Mouse (Mus musculus): ENCODE results near the gene Jmy. TPM values are rescaled to one million over a fixed set of nuclear protein-coding genes. Genes with fewer than 3 reads are reported as not detected.

Jmy gene
- polyA plus RNA-seq, 1 experiment from 2014 or later, result 8.7 TPM

GRCm38 (mm10) chr13:93484276-93484675 lies 15.3 kb downstream of the Jmy start:
- 98% methylated on average over 3 of the region's 3 CpGs for WGBS
- Histone ChIP-seq H3K36me3 (ENCODE audit: control insufficient read depth, insufficient read depth, low read length) (no peaks in the 10 kb centered on the region), H3K27ac (replicated peaks; ENCODE audit: low read depth, low read length) (no peak overlapping the region), H3K4me2 (ENCODE audit: low read length) (no peak overlapping the region), H3K27me3 (ENCODE audit: control insufficient read depth, insufficient read depth, low read length) (no peaks in the 10 kb centered on the region), H3K4me1 (ENCODE audit: control insufficient read depth, insufficient read depth, low read length) (no peaks in the 10 kb centered on the region), H3K9me3 (ENCODE audit: control insufficient read depth, low read length) (no peaks in the 10 kb centered on the region), H3K9ac (replicated peaks; ENCODE audit: low read length) (no peak overlapping the region), H3K4me3 (replicated peaks; ENCODE audit: low read depth, low read length) (no peak overlapping the region)
- no peak for DNase-seq
- no peak for ATAC-seq (ENCODE audit: low FRiP score, low TSS enrichment)

DNA sequence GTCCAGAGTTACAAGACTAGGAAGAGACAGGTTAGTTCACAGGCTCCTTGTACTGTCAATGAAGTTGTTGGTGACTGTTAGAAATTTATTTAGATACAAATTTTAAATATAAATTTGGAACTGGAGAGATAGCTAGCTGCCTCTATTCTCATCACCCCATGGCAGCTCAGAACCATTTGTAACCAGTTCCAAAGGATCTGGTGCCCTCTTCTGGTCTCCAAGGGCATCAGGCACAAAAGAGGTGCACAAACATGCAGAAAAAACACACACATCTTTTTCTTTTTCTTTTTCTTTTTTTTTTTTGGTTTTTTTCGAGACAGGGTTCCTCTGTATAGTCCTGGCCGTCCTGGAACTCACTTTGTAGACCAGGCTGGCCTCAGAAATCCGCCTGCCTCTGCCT lies 18.5 kb downstream of the Jmy start:
- WGBS, result 94% methylated on average over 3 of the region's 3 CpGs
- Histone ChIP-seq H3K9ac (replicated peaks; ENCODE audit: low read length) (no peak overlapping the region), H3K9me3 (ENCODE audit: control insufficient read depth, low read length) (no peaks in the 10 kb centered on the region), H3K4me2 (ENCODE audit: low read length) (no peak overlapping the region), H3K4me3 (replicated peaks; ENCODE audit: low read depth, low read length) (no peak overlapping the region), H3K4me1 (ENCODE audit: control insufficient read depth, insufficient read depth, low read length) (no peaks in the 10 kb centered on the region), H3K27ac (replicated peaks; ENCODE audit: low read depth, low read length) (no peak overlapping the region), H3K27me3 (ENCODE audit: control insufficient read depth, insufficient read depth, low read length) (no peaks in the 10 kb centered on the region), H3K36me3 (ENCODE audit: control insufficient read depth, insufficient read depth, low read length) (no peaks in the 10 kb centered on the region)
- DNase-seq (no peak), ATAC-seq (ENCODE audit: low FRiP score, low TSS enrichment) (no peak)

DNA sequence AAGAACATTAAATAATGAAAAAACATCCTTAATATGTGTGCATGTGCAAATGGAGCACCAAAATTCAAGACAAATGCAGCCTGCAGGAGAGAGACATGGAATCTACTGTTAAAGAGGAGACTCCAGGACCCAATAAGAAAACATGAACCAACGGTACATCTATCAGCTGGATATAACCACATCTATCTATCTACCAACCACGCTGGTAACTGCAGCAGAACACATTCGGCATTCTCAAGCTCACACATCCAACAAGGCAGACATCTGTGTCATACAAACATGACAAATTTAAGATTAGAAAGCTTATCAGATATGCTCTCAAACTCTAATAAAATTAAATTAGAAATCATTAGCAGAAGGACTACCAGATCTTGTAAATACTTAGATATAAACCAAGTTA lies 21.3 kb downstream of the Jmy start:
- H3K27me3 ChIP-seq (ENCODE audit: control insufficient read depth, insufficient read depth, low read length), result no peaks in the 10 kb centered on the region
- H3K4me2 ChIP-seq (ENCODE audit: low read length), result no peak overlapping the region
- H3K4me3 ChIP-seq (replicated peaks; ENCODE audit: low read depth, low read length), result no peak overlapping the region
- no peaks in the 10 kb centered on the region for H3K4me1 ChIP-seq (ENCODE audit: control insufficient read depth, insufficient read depth, low read length)
- no peaks in the 10 kb centered on the region for H3K36me3 ChIP-seq (ENCODE audit: control insufficient read depth, insufficient read depth, low read length)
- WGBS, result 97% methylated on average over 3 of the region's 3 CpGs
- DNase-seq (no peak), ATAC-seq (ENCODE audit: low FRiP score, low TSS enrichment) (no peak)
- H3K27ac ChIP-seq (replicated peaks; ENCODE audit: low read depth, low read length), result no peak overlapping the region
- no peak overlapping the region for H3K9ac ChIP-seq (replicated peaks; ENCODE audit: low read length)
- peaks cover 3% of the 10 kb centered on the region; the same call in 1 of the 2 replicates for H3K9me3 ChIP-seq (ENCODE audit: control insufficient read depth, low read length)

DNA sequence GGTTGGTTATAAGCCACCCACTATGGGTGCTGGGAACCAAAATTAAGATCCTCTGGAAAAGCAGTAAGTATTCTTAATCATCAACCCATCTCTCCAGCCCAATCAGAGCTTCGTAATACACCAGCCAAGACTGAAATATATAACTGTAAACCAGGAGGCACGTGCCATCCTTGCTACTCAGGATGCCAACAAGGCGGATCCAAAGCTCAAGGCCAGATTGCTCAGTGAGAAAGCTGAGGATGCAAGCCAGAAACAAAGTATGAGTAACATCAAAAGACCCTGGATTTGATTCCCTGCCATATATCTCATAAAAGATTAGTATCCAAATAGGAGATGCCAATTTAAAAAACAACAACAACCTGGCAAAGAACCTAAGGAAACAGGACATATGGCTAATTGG lies 31.3 kb downstream of the Jmy start:
- DNase-seq, result no peak
- H3K9me3 ChIP-seq (ENCODE audit: control insufficient read depth, low read length), result no peaks in the 10 kb centered on the region
- no peak overlapping the region for H3K4me2 ChIP-seq (ENCODE audit: low read length)
- no peak overlapping the region for H3K27ac ChIP-seq (replicated peaks; ENCODE audit: low read depth, low read length)
- no peak overlapping the region for H3K9ac ChIP-seq (replicated peaks; ENCODE audit: low read length)
- peaks cover 12% of the 10 kb centered on the region for H3K36me3 ChIP-seq (ENCODE audit: control insufficient read depth, insufficient read depth, low read length)
- H3K27me3 ChIP-seq (ENCODE audit: control insufficient read depth, insufficient read depth, low read length), result no peaks in the 10 kb centered on the region
- no peaks in the 10 kb centered on the region for H3K4me1 ChIP-seq (ENCODE audit: control insufficient read depth, insufficient read depth, low read length)
- H3K4me3 ChIP-seq (replicated peaks; ENCODE audit: low read depth, low read length), result no peak overlapping the region
- no peak for ATAC-seq (ENCODE audit: low FRiP score, low TSS enrichment)
- 98% methylated on average over 3 of the region's 3 CpGs for WGBS

GRCm38 (mm10) chr13:93459566-93459965 lies 40.0 kb downstream of the Jmy start:
- ATAC-seq (ENCODE audit: low FRiP score, low TSS enrichment) (no peak), DNase-seq (no peak)
- Histone ChIP-seq H3K27ac (replicated peaks; ENCODE audit: low read depth, low read length) (no peak overlapping the region), H3K4me1 (ENCODE audit: control insufficient read depth, insufficient read depth, low read length) (no peaks in the 10 kb centered on the region; the same call in 1 of the 2 replicates), H3K36me3 (ENCODE audit: control insufficient read depth, insufficient read depth, low read length) (peaks cover 24% of the 10 kb centered on the region), H3K4me3 (replicated peaks; ENCODE audit: low read depth, low read length) (no peak overlapping the region), H3K27me3 (ENCODE audit: control insufficient read depth, insufficient read depth, low read length) (no peaks in the 10 kb centered on the region), H3K4me2 (ENCODE audit: low read length) (no peak overlapping the region), H3K9ac (replicated peaks; ENCODE audit: low read length) (no peak overlapping the region), H3K9me3 (ENCODE audit: control insufficient read depth, low read length) (no peaks in the 10 kb centered on the region)
- WGBS, result 96% methylated on average over 7 of the region's 7 CpGs

DNA sequence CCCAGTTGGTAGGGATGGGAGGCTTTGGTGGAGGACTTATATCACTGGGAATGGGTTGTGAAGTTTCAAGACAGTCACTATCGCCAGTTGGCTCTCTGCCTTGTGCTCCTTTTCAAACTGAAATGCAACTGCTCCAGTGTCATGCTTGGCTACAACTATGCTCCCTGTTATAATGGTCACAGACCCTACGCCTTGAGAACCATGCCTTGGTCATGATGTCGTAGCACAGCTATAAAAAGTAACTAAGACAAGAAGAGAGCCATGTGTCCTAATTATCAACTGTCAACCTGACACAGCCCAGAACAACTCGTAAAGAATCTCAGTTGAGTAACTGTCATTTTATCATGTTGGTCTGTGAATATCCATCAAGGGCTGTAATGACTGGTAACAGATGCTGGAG lies 41.0 kb downstream of the Jmy start:
- Histone ChIP-seq H3K36me3 (ENCODE audit: control insufficient read depth, insufficient read depth, low read length) (peaks cover 28% of the 10 kb centered on the region), H3K9me3 (ENCODE audit: control insufficient read depth, low read length) (no peaks in the 10 kb centered on the region), H3K4me1 (ENCODE audit: control insufficient read depth, insufficient read depth, low read length) (no peaks in the 10 kb centered on the region; the same call in 1 of the 2 replicates), H3K27ac (replicated peaks; ENCODE audit: low read depth, low read length) (no peak overlapping the region), H3K4me3 (replicated peaks; ENCODE audit: low read depth, low read length) (no peak overlapping the region), H3K27me3 (ENCODE audit: control insufficient read depth, insufficient read depth, low read length) (no peaks in the 10 kb centered on the region), H3K4me2 (ENCODE audit: low read length) (no peak overlapping the region), H3K9ac (replicated peaks; ENCODE audit: low read length) (no peak overlapping the region)
- no peak for ATAC-seq (ENCODE audit: low FRiP score, low TSS enrichment)
- no peak for DNase-seq
- 96% methylated on average over 4 of the region's 4 CpGs for WGBS

GRCm38 (mm10) chr13:93453275-93453674 lies 46.3 kb downstream of the Jmy start:
- DNase-seq (no peak), ATAC-seq (ENCODE audit: low FRiP score, low TSS enrichment) (no peak)
- Histone ChIP-seq H3K9me3 (ENCODE audit: control insufficient read depth, low read length) (no peaks in the 10 kb centered on the region), H3K4me2 (ENCODE audit: low read length) (no peak overlapping the region), H3K27ac (replicated peaks; ENCODE audit: low read depth, low read length) (no peak overlapping the region), H3K27me3 (ENCODE audit: control insufficient read depth, insufficient read depth, low read length) (no peaks in the 10 kb centered on the region), H3K9ac (replicated peaks; ENCODE audit: low read length) (no peak overlapping the region), H3K4me1 (ENCODE audit: control insufficient read depth, insufficient read depth, low read length) (no peaks in the 10 kb centered on the region; the same call in 1 of the 2 replicates), H3K4me3 (replicated peaks; ENCODE audit: low read depth, low read length) (no peak overlapping the region), H3K36me3 (ENCODE audit: control insufficient read depth, insufficient read depth, low read length) (peaks cover 34% of the 10 kb centered on the region)
- WGBS, result 93% methylated on average over 6 of the region's 6 CpGs

- WGBS, result 82% methylated on average over 3 of the region's 3 CpGs
- H3K4me1 ChIP-seq (ENCODE audit: control insufficient read depth, insufficient read depth, low read length), result no peaks in the 10 kb centered on the region
- no peak overlapping the region for H3K27ac ChIP-seq (replicated peaks; ENCODE audit: low read depth, low read length)
- no peak overlapping the region for H3K4me3 ChIP-seq (replicated peaks; ENCODE audit: low read depth, low read length)
- H3K9ac ChIP-seq (replicated peaks; ENCODE audit: low read length), result no peak overlapping the region
- H3K36me3 ChIP-seq (ENCODE audit: control insufficient read depth, insufficient read depth, low read length), result peaks cover 37% of the 10 kb centered on the region
- DNase-seq, result no peak
- H3K9me3 ChIP-seq (ENCODE audit: control insufficient read depth, low read length), result no peaks in the 10 kb centered on the region
- H3K27me3 ChIP-seq (ENCODE audit: control insufficient read depth, insufficient read depth, low read length), result no peaks in the 10 kb centered on the region
- no peak overlapping the region for H3K4me2 ChIP-seq (ENCODE audit: low read length)
- no peak for ATAC-seq (ENCODE audit: low FRiP score, low TSS enrichment)
Measured at GRCm38 (mm10) chr13:93440167-93440566, 59.4 kb downstream of the Jmy start.

GRCm38 (mm10) chr13:93429205-93429604 lies 70.4 kb downstream of the Jmy start:
- H3K4me1 ChIP-seq (ENCODE audit: control insufficient read depth, insufficient read depth, low read length), result no peaks in the 10 kb centered on the region
- ATAC-seq (ENCODE audit: low FRiP score, low TSS enrichment) (no peak), DNase-seq (no peak)
- no peaks in the 10 kb centered on the region for H3K27me3 ChIP-seq (ENCODE audit: control insufficient read depth, insufficient read depth, low read length)
- H3K9me3 ChIP-seq (ENCODE audit: control insufficient read depth, low read length), result no peaks in the 10 kb centered on the region
- H3K36me3 ChIP-seq (ENCODE audit: control insufficient read depth, insufficient read depth, low read length), result peaks cover 17% of the 10 kb centered on the region; the same call in 1 of the 2 replicates
- no peak overlapping the region for H3K4me2 ChIP-seq (ENCODE audit: low read length)
- no peak overlapping the region for H3K4me3 ChIP-seq (replicated peaks; ENCODE audit: low read depth, low read length)
- no peak overlapping the region for H3K9ac ChIP-seq (replicated peaks; ENCODE audit: low read length)
- WGBS, result 100% methylated on average over 1 of the region's 1 CpGs
- no peak overlapping the region for H3K27ac ChIP-seq (replicated peaks; ENCODE audit: low read depth, low read length)

Measured in midbrain, embryonic 14.5 days (tissue).